Mouse (Mus musculus): ENCODE measurements at regions not wholly inside any gene's neighbourhood (a gene's known extent, or its start where the extent isn't known, plus 50 kb on each side); places are given as distances from the start of the nearest gene placed in this dataset.

- H3K27me3 ChIP-seq (ENCODE audit: control insufficient read depth, insufficient read depth, low read length), result no peaks in the 10 kb centered on the region
- no peak for ATAC-seq (ENCODE audit: insufficient read depth, low read depth)
- H3K27ac ChIP-seq (ENCODE audit: low read depth), result no peak overlapping the region
- H3K4me1 ChIP-seq (ENCODE audit: control insufficient read depth, insufficient read depth), result no peaks in the 10 kb centered on the region
- H3K4me2 ChIP-seq (ENCODE audit: low read depth, low read length), result no peak overlapping the region
- 35% methylated on average over 7 of the region's 7 CpGs for WGBS
- no peak for DNase-seq (ENCODE audit: low spot score)
- H3K9ac ChIP-seq (replicated peaks; ENCODE audit: low read depth, low read length), result no peak overlapping the region
- TF ChIP-seq EP300 (IDR thresholded peaks at IDR 0.05; ENCODE audit: low read depth), result no peak
- TF ChIP-seq CTCF (IDR thresholded peaks at IDR 0.05; ENCODE audit: low read depth), result no peak
- H3K4me3 ChIP-seq (ENCODE audit: low read depth, low read length), result no peak overlapping the region
- no peaks in the 10 kb centered on the region for H3K36me3 ChIP-seq (replicated peaks; ENCODE audit: control insufficient read depth, insufficient read depth, low read length)
- no peaks in the 10 kb centered on the region for H3K9me3 ChIP-seq (replicated peaks; ENCODE audit: control insufficient read depth, low read length)
Measured at GRCm38 (mm10) chr8:86282922-86283321, 297.6 kb downstream of the Abcc12 start.

- ATAC-seq (ENCODE audit: insufficient read depth, low read depth), result no peak
Measured at GRCm38 (mm10) chr8:86280093-86280721, 300.3 kb downstream of the Abcc12 start.

DNA sequence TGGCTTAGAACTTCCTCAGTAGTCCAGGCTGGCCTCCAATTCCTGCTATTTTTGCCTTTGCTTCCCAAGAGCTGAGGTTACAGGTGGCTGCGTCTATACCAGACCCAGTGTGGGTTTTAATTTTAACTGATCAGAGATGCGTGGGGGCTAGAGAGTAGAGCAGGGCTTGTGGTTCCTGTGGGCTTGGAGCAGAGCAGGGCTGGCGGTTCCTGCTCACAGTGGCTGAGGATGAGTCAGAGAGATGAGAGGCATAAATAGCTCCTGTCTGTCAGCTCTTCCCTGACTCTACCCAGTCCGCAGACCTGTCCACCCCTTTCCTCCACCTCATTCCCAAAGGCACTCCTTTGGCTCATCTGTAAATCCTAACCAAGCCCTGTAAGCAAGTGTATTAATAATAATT lies 304.8 kb downstream of the Abcc12 start:
- DNase-seq (ENCODE audit: low spot score) (no peak), ATAC-seq (ENCODE audit: insufficient read depth, low read depth) (no peak)
- Histone ChIP-seq H3K9ac (replicated peaks; ENCODE audit: low read depth, low read length) (no peak overlapping the region), H3K4me1 (ENCODE audit: control insufficient read depth, insufficient read depth) (no peaks in the 10 kb centered on the region), H3K4me3 (ENCODE audit: low read depth, low read length) (no peak overlapping the region), H3K27me3 (ENCODE audit: control insufficient read depth, insufficient read depth, low read length) (no peaks in the 10 kb centered on the region), H3K9me3 (replicated peaks; ENCODE audit: control insufficient read depth, low read length) (no peaks in the 10 kb centered on the region), H3K27ac (ENCODE audit: low read depth) (no peak overlapping the region), H3K4me2 (ENCODE audit: low read depth, low read length) (no peak overlapping the region), H3K36me3 (replicated peaks; ENCODE audit: control insufficient read depth, insufficient read depth, low read length) (no peaks in the 10 kb centered on the region)
- TF ChIP-seq CTCF (IDR thresholded peaks at IDR 0.05; ENCODE audit: low read depth), result no peak
- TF ChIP-seq EP300 (IDR thresholded peaks at IDR 0.05; ENCODE audit: low read depth), result no peak
- 39% methylated on average over 4 of the region's 4 CpGs for WGBS

More at GRCm38 (mm10) chr8:86280093-86280721, 300.3 kb downstream of the Abcc12 start:
- Histone ChIP-seq H3K9ac (replicated peaks; ENCODE audit: low read depth, low read length) (no peak overlapping the region), H3K4me2 (ENCODE audit: low read depth, low read length) (no peak overlapping the region), H3K27me3 (ENCODE audit: control insufficient read depth, insufficient read depth, low read length) (no peaks in the 10 kb centered on the region), H3K9me3 (replicated peaks; ENCODE audit: control insufficient read depth, low read length) (no peaks in the 10 kb centered on the region), H3K36me3 (replicated peaks; ENCODE audit: control insufficient read depth, insufficient read depth, low read length) (no peaks in the 10 kb centered on the region), H3K4me3 (ENCODE audit: low read depth, low read length) (no peak overlapping the region), H3K27ac (ENCODE audit: low read depth) (no peak overlapping the region), H3K4me1 (ENCODE audit: control insufficient read depth, insufficient read depth) (no peaks in the 10 kb centered on the region)
- DNase-seq (ENCODE audit: low spot score), result no peak
- 76% methylated on average over 18 of the region's 18 CpGs for WGBS
- TF ChIP-seq EP300 (IDR thresholded peaks at IDR 0.05; ENCODE audit: low read depth) (no peak), CTCF (IDR thresholded peaks at IDR 0.05; ENCODE audit: low read depth) (no peak)

DNA sequence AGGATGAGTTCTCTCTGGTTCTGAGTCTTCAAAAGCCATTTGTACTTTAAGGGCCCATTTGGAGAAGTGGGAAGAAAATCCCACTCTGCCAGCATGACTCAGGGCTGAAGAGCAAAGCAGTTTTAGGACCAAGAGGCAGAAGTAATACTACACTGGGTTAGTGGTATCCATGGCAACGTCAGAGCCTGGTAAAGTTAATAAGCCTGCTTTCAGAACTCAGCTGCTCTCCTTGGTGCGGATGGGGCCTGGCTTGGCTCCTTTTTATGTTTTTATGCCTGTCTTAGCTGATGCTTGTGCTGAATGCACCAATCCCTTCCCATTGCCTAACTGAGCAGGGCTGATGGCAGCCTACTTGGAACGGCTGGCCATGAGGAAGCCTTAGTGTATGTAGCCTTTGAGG lies 306.7 kb downstream of the Abcc12 start:
- Histone ChIP-seq H3K27ac (ENCODE audit: low read depth) (no peak overlapping the region), H3K36me3 (replicated peaks; ENCODE audit: control insufficient read depth, insufficient read depth, low read length) (no peaks in the 10 kb centered on the region), H3K4me3 (ENCODE audit: low read depth, low read length) (no peak overlapping the region), H3K27me3 (ENCODE audit: control insufficient read depth, insufficient read depth, low read length) (no peaks in the 10 kb centered on the region), H3K4me2 (ENCODE audit: low read depth, low read length) (no peak overlapping the region), H3K9me3 (replicated peaks; ENCODE audit: control insufficient read depth, low read length) (no peaks in the 10 kb centered on the region), H3K9ac (replicated peaks; ENCODE audit: low read depth, low read length) (no peak overlapping the region), H3K4me1 (ENCODE audit: control insufficient read depth, insufficient read depth) (no peaks in the 10 kb centered on the region)
- no peak for DNase-seq (ENCODE audit: low spot score)
- 65% methylated on average over 3 of the region's 3 CpGs for WGBS
- ATAC-seq (ENCODE audit: insufficient read depth, low read depth), result no peak
- TF ChIP-seq CTCF (IDR thresholded peaks at IDR 0.05; ENCODE audit: low read depth), result no peak
- TF ChIP-seq EP300 (IDR thresholded peaks at IDR 0.05; ENCODE audit: low read depth), result no peak

DNA sequence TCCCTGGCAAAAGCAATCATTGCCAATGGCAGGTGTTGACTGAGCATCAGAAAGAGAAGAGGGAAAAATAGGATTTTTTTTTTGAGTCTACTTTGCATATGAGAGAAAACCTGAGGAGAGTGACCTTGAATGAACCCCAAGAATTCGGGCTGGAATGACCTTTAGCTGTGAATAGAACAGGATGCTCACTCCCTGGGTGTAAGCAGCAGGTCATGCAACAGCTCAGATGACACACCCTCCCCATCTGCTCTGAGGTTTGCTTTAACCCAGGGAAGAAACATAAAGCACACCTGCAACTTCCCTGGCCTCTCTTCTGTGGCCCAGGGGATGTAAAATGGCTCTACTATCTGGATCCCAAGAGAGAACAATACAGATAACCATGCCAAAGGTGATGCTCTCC lies 307.9 kb downstream of the Abcc12 start:
- Histone ChIP-seq H3K36me3 (replicated peaks; ENCODE audit: control insufficient read depth, insufficient read depth, low read length) (no peaks in the 10 kb centered on the region), H3K4me2 (ENCODE audit: low read depth, low read length) (no peak overlapping the region), H3K9ac (replicated peaks; ENCODE audit: low read depth, low read length) (no peak overlapping the region), H3K9me3 (replicated peaks; ENCODE audit: control insufficient read depth, low read length) (no peaks in the 10 kb centered on the region), H3K27me3 (ENCODE audit: control insufficient read depth, insufficient read depth, low read length) (no peaks in the 10 kb centered on the region), H3K4me3 (ENCODE audit: low read depth, low read length) (no peak overlapping the region), H3K27ac (ENCODE audit: low read depth) (no peak overlapping the region), H3K4me1 (ENCODE audit: control insufficient read depth, insufficient read depth) (no peaks in the 10 kb centered on the region)
- TF ChIP-seq CTCF (IDR thresholded peaks at IDR 0.05; ENCODE audit: low read depth), result no peak
- TF ChIP-seq EP300 (IDR thresholded peaks at IDR 0.05; ENCODE audit: low read depth), result no peak
- no peak for DNase-seq (ENCODE audit: low spot score)
- no peak for ATAC-seq (ENCODE audit: insufficient read depth, low read depth)
- 23% methylated on average over 1 of the region's 1 CpGs for WGBS

DNA sequence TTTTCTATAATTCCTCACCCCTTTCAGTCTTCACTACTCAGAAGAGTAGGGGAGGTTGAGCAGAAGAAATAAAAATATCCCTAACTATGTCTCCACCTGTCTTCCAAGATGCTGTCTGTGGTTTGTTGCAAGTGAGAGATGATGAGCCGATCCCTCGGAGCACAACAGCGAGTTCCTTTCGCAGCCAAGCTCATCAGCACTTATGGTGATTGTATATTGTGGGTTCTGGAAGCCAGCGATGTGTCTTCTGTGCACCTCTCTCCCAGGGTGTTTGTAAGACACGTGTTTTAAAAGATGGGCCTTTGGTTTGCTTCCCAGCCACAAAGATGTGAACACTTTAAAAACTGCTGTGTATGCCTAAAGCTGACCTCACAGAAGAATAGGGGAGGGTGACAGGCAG lies 309.0 kb downstream of the Abcc12 start:
- WGBS, result 86% methylated on average over 6 of the region's 6 CpGs

More for the DNA sequence above, 309.0 kb downstream of the Abcc12 start:
- H3K27ac ChIP-seq (ENCODE audit: low read depth), result no peak overlapping the region
- no peak overlapping the region for H3K9ac ChIP-seq (replicated peaks; ENCODE audit: low read depth, low read length)
- no peak overlapping the region for H3K4me3 ChIP-seq (ENCODE audit: low read depth, low read length)
- no peak for DNase-seq (ENCODE audit: low spot score)
- no peaks in the 10 kb centered on the region for H3K27me3 ChIP-seq (ENCODE audit: control insufficient read depth, insufficient read depth, low read length)
- no peak overlapping the region for H3K4me2 ChIP-seq (ENCODE audit: low read depth, low read length)
- H3K36me3 ChIP-seq (replicated peaks; ENCODE audit: control insufficient read depth, insufficient read depth, low read length), result no peaks in the 10 kb centered on the region
- no peak for ATAC-seq (ENCODE audit: insufficient read depth, low read depth)
- no peaks in the 10 kb centered on the region for H3K9me3 ChIP-seq (replicated peaks; ENCODE audit: control insufficient read depth, low read length)
- no peaks in the 10 kb centered on the region for H3K4me1 ChIP-seq (ENCODE audit: control insufficient read depth, insufficient read depth)
- TF ChIP-seq EP300 (IDR thresholded peaks at IDR 0.05; ENCODE audit: low read depth), result no peak
- TF ChIP-seq CTCF (IDR thresholded peaks at IDR 0.05; ENCODE audit: low read depth), result no peak
